28 mouse cellular contexts compared by ENCODE assay signal in genomic region chr3:62433675-62434074, GRCm38 (mm10).
DNase-seq lines count a peak whose midpoint lies in the region; ATAC-seq and TF ChIP-seq lines count a peak whose summit lies in the region.
"Had no signal": no experiment of that assay in that cellular context is flagged by ENCODE, and none has a peak within 500 bp of the region (broad histone marks: within the 10 kb centered on the region; RNA-seq: fewer than 3 reads in every experiment).

No protein-coding gene starts in this region.

- H3K4me1 ChIP-seq in liver, adult 2 months (ENCODE audit: control insufficient read depth, insufficient read depth, low read length) = no peaks in the 10 kb centered on the region
- H3K4me1 ChIP-seq in lung, embryonic 15.5 days = 0 out of 2 replicates have a peak, but pooled peaks cover 4% of the 10 kb centered on the region
- no peaks in the 10 kb centered on the region for H3K4me1 ChIP-seq in lung, postnatal 0 days (ENCODE audit: insufficient read depth, low read depth, low read length)
- no peaks in the 10 kb centered on the region for H3K4me1 ChIP-seq in midbrain, embryonic 10.5 days
- H3K4me1 ChIP-seq: embryonic facial prominence, embryonic 13.5 days; forebrain, embryonic 10.5 days; liver, embryonic 15.5 days; megakaryocyte, embryonic 14.5 days; midbrain, embryonic 13.5 days had no signal

- no peak overlapping the region for H3K4me3 ChIP-seq in liver, adult 2 months (ENCODE audit: insufficient read depth, low read depth, low read length)
- H3K4me3 ChIP-seq in lung, embryonic 15.5 days = no peak overlapping the region
- H3K4me3 ChIP-seq in lung, postnatal 0 days (ENCODE audit: low read depth, low read length) = no peak overlapping the region
- no peak overlapping the region for H3K4me3 ChIP-seq in myocyte
- no peak overlapping the region for H3K4me3 ChIP-seq in midbrain, embryonic 10.5 days
- H3K4me3 ChIP-seq: embryonic facial prominence, embryonic 13.5 days; forebrain, embryonic 10.5 days; gastrocnemius, adult 2 months; heart, adult 2 months; heart, embryonic 13.5 days; liver, embryonic 15.5 days; megakaryocyte, embryonic 14.5 days; midbrain, embryonic 13.5 days had no signal

- TF ChIP-seq CTCF in liver, adult 2 months (IDR thresholded peaks at IDR 0.05; ENCODE audit: low read depth, low read length) = no peak
- no peak for TF ChIP-seq CTCF in lung, postnatal 0 days (IDR thresholded peaks at IDR 0.05)

- WGBS in liver, adult 2 months = 49% methylated on average over 4 of the region's 4 CpGs
- 39% methylated on average over 4 of the region's 4 CpGs for WGBS in lung, embryonic 15.5 days
- 33% methylated on average over 4 of the region's 4 CpGs for WGBS in lung, postnatal 0 days
- WGBS in midbrain, embryonic 10.5 days = 77% methylated on average over 4 of the region's 4 CpGs

- TF ChIP-seq POLR2A in liver, adult 2 months (IDR thresholded peaks at IDR 0.05; ENCODE audit: extremely low read depth, insufficient read depth, low read length) = no peak
- TF ChIP-seq POLR2A in myocyte (IDR thresholded peaks at IDR 0.05; ENCODE audit: insufficient read length, low read depth) = no peak

- peaks cover 3% of the 10 kb centered on the region; the same call in 1 of the 2 replicates for H3K79me2 ChIP-seq in liver, adult 2 months (ENCODE audit: control insufficient read depth, insufficient read depth, low read length)
- H3K79me2 ChIP-seq in myocyte (ENCODE audit: control insufficient read depth, insufficient read depth) = no peaks in the 10 kb centered on the region

- H3K4me2 ChIP-seq in lung, embryonic 15.5 days = no peak overlapping the region
- no peak overlapping the region for H3K4me2 ChIP-seq in lung, postnatal 0 days (replicated peaks; ENCODE audit: low read depth, low read length)
- no peak overlapping the region for H3K4me2 ChIP-seq in myocyte (ENCODE audit: low read depth)
- H3K4me2 ChIP-seq: embryonic facial prominence, embryonic 13.5 days; heart, embryonic 13.5 days; hindbrain, embryonic 14.5 days; liver, embryonic 15.5 days; midbrain, embryonic 13.5 days had no signal

- H3K27ac ChIP-seq in liver, adult 2 months (replicated peaks; ENCODE audit: insufficient read depth, low read depth, low read length) = no peak overlapping the region
- peak overlapping the region; percentile 23; the same call in 1 of the 2 replicates for H3K27ac ChIP-seq in lung, embryonic 15.5 days
- peak overlapping the region; percentile 64 for H3K27ac ChIP-seq in lung, postnatal 0 days (ENCODE audit: low read length)
- no peak overlapping the region for H3K27ac ChIP-seq in midbrain, embryonic 10.5 days (replicated peaks)
- H3K27ac ChIP-seq: embryonic facial prominence, embryonic 13.5 days; forebrain, embryonic 10.5 days; gastrocnemius, adult 2 months; heart, adult 2 months; heart, embryonic 13.5 days; hindbrain, embryonic 14.5 days; kidney, postnatal 0 days; liver, embryonic 15.5 days; midbrain, embryonic 13.5 days had no signal

- no peak for ATAC-seq in lung, embryonic 15.5 days (ENCODE audit: borderline replicate concordance, extremely low read depth, low FRiP score, low TSS enrichment)
- peak; percentile 95 for ATAC-seq in lung, postnatal 0 days
- ATAC-seq: forebrain, embryonic 16.5 days; midbrain, embryonic 13.5 days had no signal

- peak; percentile 26 for DNase-seq in liver, adult 2 months (ENCODE audit: extremely low read depth, low read depth, low spot score)
- DNase-seq in liver = no peak
- DNase-seq in lung, postnatal 0 days (ENCODE audit: low spot score) = peak; percentile 67
- no peak for DNase-seq in midbrain, embryonic 10.5 days (ENCODE audit: low spot score)
- DNase-seq in right cerebral cortex, postnatal 10 days (ENCODE audit: low spot score in 2 of 2) = no peak
- DNase-seq: adrenal gland, postnatal 25 days; cerebellum, adult 11-12 months; cerebellum, postnatal 10 days; gastrocnemius, adult 2 months; gastrocnemius, postnatal 36 days; heart, adult 2 months; heart, postnatal 10 days; kidney, adult 2 months; layer of hippocampus, postnatal 36 days; left cerebral cortex, postnatal 4 days; spleen, adult 18-20 months; thymus, postnatal 14 days had no signal

- H3K9ac ChIP-seq in liver, adult 2 months (ENCODE audit: low read depth, low read length) = no peak overlapping the region
- no peak overlapping the region for H3K9ac ChIP-seq in lung, embryonic 15.5 days
- H3K9ac ChIP-seq in lung, postnatal 0 days (replicated peaks; ENCODE audit: low read depth) = no peak overlapping the region
- H3K9ac ChIP-seq: embryonic facial prominence, embryonic 13.5 days; heart, embryonic 13.5 days; hindbrain, embryonic 14.5 days; liver, embryonic 15.5 days; midbrain, embryonic 13.5 days had no signal

- H3K9me3 ChIP-seq in lung, embryonic 15.5 days = no peaks in the 10 kb centered on the region
- H3K9me3 ChIP-seq in lung, postnatal 0 days (ENCODE audit: low read length) = no peaks in the 10 kb centered on the region
- H3K9me3 ChIP-seq in midbrain, embryonic 10.5 days (replicated peaks) = no peaks in the 10 kb centered on the region
- H3K9me3 ChIP-seq: embryonic facial prominence, embryonic 13.5 days; forebrain, embryonic 10.5 days; heart, embryonic 13.5 days; liver, embryonic 15.5 days; midbrain, embryonic 13.5 days had no signal

- H3K36me3 ChIP-seq in liver, adult 2 months (ENCODE audit: control insufficient read depth, insufficient read depth, low read length) = peaks cover 64% of the 10 kb centered on the region
- H3K36me3 ChIP-seq in lung, embryonic 15.5 days = no peaks in the 10 kb centered on the region; the same call in 1 of the 2 replicates
- peaks cover 12% of the 10 kb centered on the region; the same call in 1 of the 2 replicates for H3K36me3 ChIP-seq in lung, postnatal 0 days (ENCODE audit: insufficient read depth, low read length)
- no peaks in the 10 kb centered on the region for H3K36me3 ChIP-seq in myocyte (ENCODE audit: control insufficient read depth, insufficient read depth)
- 0 out of 2 replicates have a peak, but pooled peaks cover 2% of the 10 kb centered on the region for H3K36me3 ChIP-seq in midbrain, embryonic 10.5 days
- H3K36me3 ChIP-seq: heart, embryonic 13.5 days; liver, embryonic 15.5 days; midbrain, embryonic 13.5 days had no signal

- no peaks in the 10 kb centered on the region for H3K27me3 ChIP-seq in liver, adult 2 months (ENCODE audit: control insufficient read depth, insufficient read depth, low read length)
- H3K27me3 ChIP-seq in lung, embryonic 15.5 days = no peaks in the 10 kb centered on the region
- H3K27me3 ChIP-seq in lung, postnatal 0 days (replicated peaks; ENCODE audit: insufficient read depth, low read length) = no peaks in the 10 kb centered on the region
- H3K27me3 ChIP-seq in myocyte (ENCODE audit: control insufficient read depth, insufficient read depth, insufficient read length) = no peaks in the 10 kb centered on the region
- H3K27me3 ChIP-seq in midbrain, embryonic 10.5 days (ENCODE audit: low read depth, poor library complexity, severe bottlenecking) = no peaks in the 10 kb centered on the region
- H3K27me3 ChIP-seq: embryonic facial prominence, embryonic 13.5 days; heart, embryonic 13.5 days; liver, embryonic 15.5 days; megakaryocyte, embryonic 14.5 days; midbrain, embryonic 13.5 days had no signal

- peak; percentile 100 for TF ChIP-seq EP300 in lung, postnatal 0 days (IDR thresholded peaks at IDR 0.05)

- no peak overlapping the region for H3ac ChIP-seq in myocyte (ENCODE audit: control insufficient read depth, insufficient read length)

TF ChIP-seq in myocyte, 11 proteins besides CTCF, POLR2A, EP300 and RAD21:
- peak; percentile 51 for TF ChIP-seq TCF12 (IDR thresholded peaks at IDR 0.05; ENCODE audit: insufficient read depth, poor library complexity, severe bottlenecking)
- TF ChIP-seq MYOG (IDR thresholded peaks at IDR 0.05; ENCODE audit: control insufficient read depth in 1 of 3, insufficient read depth in 1 of 3, insufficient read length in 2 of 3, low read depth in 2 of 3) = peak in 2 of 3 experiments; percentile 39 to 70
- TF ChIP-seq TCF3 (IDR thresholded peaks at IDR 0.05; ENCODE audit: insufficient read length, low read depth) = no peak
- TF ChIP-seq MYOD1 (IDR thresholded peaks at IDR 0.05; ENCODE audit: control insufficient read depth in 1 of 3, insufficient read length in 2 of 3, low read depth in 2 of 3) = peak in 1 of 3 experiments; percentile 55
TF ChIP-seq in myocyte: peak in this region for 3.

Comparison
In these comparisons a context has a peak if more than half of its experiments do, and no peak if none do; other contexts are left out.
1. DNase-seq: peak in liver, adult 2 months (single experiment) and lung, postnatal 0 days (single experiment); none in liver (single experiment), midbrain, embryonic 10.5 days (single experiment) and right cerebral cortex, postnatal 10 days (0 of 2).
2. H3K27ac ChIP-seq: peak in lung, embryonic 15.5 days (single experiment) and lung, postnatal 0 days (single experiment); none in liver, adult 2 months (single experiment) and midbrain, embryonic 10.5 days (single experiment).